Mouse (Mus musculus): ENCODE data around the gene Coq7. TPM values are rescaled to one million over a fixed set of nuclear protein-coding genes. Genes with fewer than 3 reads are reported as not detected.

Gene Coq7
- polyA plus RNA-seq, 1 experiment from 2014 or later = 105 TPM

GRCm38 (mm10) chr7:118491431-118492147 lies 41.6 kb downstream of the Coq7 start, which contains the start of gene Itpripl2:
Gene Itpripl2 (minus strand): TSS chr7:118491975.
- Histone ChIP-seq H3K4me1 (peaks cover 32% of the 10 kb centered on the region), H3K36me3 (peaks cover 11% of the 10 kb centered on the region; the same call in 1 of the 2 replicates), H3K27me3 (replicated peaks) (peaks cover 12% of the 10 kb centered on the region), H3K9me3 (no peaks in the 10 kb centered on the region), H3K27ac (peak within 1 kb of the TSS; percentile 92), H3K4me3 (replicated peaks) (peak within 1 kb of the TSS; percentile 75), H3K9ac (peak within 1 kb of the TSS; percentile 85), H3K4me2 (peak within 1 kb of the TSS; percentile 85)
- ATAC-seq (ENCODE audit: insufficient read depth, low FRiP score, low read depth) = peak; percentile 78
- under 1% methylated on average over 51 of the region's 55 CpGs for WGBS

DNA sequence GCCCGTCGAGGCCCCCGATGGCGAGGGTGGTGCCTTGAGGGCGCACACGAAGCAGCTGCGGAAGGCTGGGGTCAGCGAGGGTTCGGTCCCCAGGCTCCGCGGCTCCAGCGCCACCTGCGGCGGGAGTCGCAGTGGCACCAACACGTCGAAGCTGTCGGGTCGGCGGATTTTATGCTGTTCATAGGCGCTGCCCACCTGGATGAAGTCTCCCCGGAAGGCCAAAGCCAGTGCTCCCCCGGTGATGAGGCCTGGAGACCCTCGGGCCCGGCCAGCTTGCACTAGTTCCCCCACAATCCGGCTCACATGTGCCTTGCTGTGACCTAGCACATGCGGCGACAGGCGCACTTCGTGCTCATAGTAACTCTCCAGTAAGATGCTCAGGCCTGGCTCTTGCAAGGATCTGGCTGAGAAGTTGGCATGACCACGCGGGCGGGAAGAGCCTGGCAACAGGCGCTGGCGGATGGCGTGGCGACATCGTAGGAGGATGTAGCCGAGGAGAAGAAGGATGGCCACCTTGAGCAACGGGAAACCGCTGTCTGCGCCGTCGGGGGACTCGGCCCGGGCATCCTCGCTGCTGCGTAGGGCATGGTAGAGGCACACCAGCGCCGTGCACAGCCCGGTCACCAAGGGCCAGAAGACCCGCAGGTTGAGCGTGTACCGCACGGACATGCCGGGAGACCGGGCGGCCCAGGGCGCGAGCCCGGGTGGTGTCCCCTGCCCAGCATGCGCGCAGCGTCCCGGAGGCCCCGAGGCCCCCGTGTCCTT lies 42.3 kb downstream of the Coq7 start:
- Histone ChIP-seq H3K9me3 (no peaks in the 10 kb centered on the region), H3K9ac (peak overlapping the region; percentile 85), H3K4me1 (peaks cover 32% of the 10 kb centered on the region), H3K4me3 (replicated peaks) (peak overlapping the region; percentile 75), H3K36me3 (peaks cover 11% of the 10 kb centered on the region; the same call in 1 of the 2 replicates), H3K27ac (peak overlapping the region; percentile 92), H3K4me2 (peak overlapping the region; percentile 85), H3K27me3 (replicated peaks) (peaks cover 12% of the 10 kb centered on the region)
- 8% methylated on average over 67 of the region's 67 CpGs for WGBS
- peak; percentile 30; the same call in 1 of the 2 replicates for ATAC-seq (ENCODE audit: insufficient read depth, low FRiP score, low read depth)

GRCm38 (mm10) chr7:118489706-118490665 lies 43.2 kb downstream of the Coq7 start:
- 46% methylated on average over 57 of the region's 57 CpGs for WGBS
- Histone ChIP-seq H3K4me1 (peaks cover 35% of the 10 kb centered on the region), H3K27ac (no peak overlapping the region), H3K4me2 (peak overlapping the region; percentile 85), H3K9me3 (no peaks in the 10 kb centered on the region), H3K4me3 (replicated peaks) (peak overlapping the region; percentile 75), H3K36me3 (peaks cover 11% of the 10 kb centered on the region; the same call in 1 of the 2 replicates), H3K27me3 (replicated peaks) (peaks cover 12% of the 10 kb centered on the region), H3K9ac (0 out of 2 replicates have a peak overlapping the region, but pooled peaks have one; percentile 85)
- no peak for ATAC-seq (ENCODE audit: insufficient read depth, low FRiP score, low read depth)

- no peak overlapping the region for H3K27ac ChIP-seq
- no peak overlapping the region for H3K9ac ChIP-seq
- H3K36me3 ChIP-seq = peaks cover 11% of the 10 kb centered on the region; the same call in 1 of the 2 replicates
- ATAC-seq (ENCODE audit: insufficient read depth, low FRiP score, low read depth) = no peak
- H3K27me3 ChIP-seq (replicated peaks) = peaks cover 12% of the 10 kb centered on the region
- H3K9me3 ChIP-seq = no peaks in the 10 kb centered on the region
- peak overlapping the region; percentile 85 for H3K4me2 ChIP-seq
- H3K4me1 ChIP-seq = peaks cover 35% of the 10 kb centered on the region
- H3K4me3 ChIP-seq (replicated peaks) = no peak overlapping the region
- 39% methylated on average over 8 of the region's 8 CpGs for WGBS
These were observed 45.0 kb downstream of the Coq7 start for GRCm38 (mm10) chr7:118488060-118488664.

DNA sequence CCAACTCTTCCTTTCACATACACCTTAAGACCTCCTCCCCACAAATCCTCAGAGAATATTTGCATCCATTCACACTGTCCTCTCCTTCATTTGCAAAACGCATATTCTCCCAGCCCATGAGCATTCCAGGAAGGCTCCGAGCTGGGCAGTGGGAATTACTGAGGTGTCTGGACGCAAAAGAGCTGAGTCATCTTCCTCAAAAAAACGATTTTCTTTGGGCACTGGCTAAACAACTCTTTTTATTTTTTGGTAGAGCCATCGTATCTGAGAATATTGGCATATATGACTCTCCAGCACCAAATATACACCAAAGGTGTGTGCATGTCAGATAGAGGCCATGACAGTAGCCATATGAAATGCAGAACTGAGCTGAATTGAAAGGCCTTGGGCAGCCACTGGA lies 46.2 kb downstream of the Coq7 start:
- H3K4me2 ChIP-seq = no peak overlapping the region
- no peak for ATAC-seq (ENCODE audit: insufficient read depth, low FRiP score, low read depth)
- 63% methylated on average over 5 of the region's 5 CpGs for WGBS
- peaks cover 11% of the 10 kb centered on the region; the same call in 1 of the 2 replicates for H3K36me3 ChIP-seq
- H3K27me3 ChIP-seq (replicated peaks) = peaks cover 12% of the 10 kb centered on the region
- H3K9me3 ChIP-seq = no peaks in the 10 kb centered on the region
- H3K9ac ChIP-seq = no peak overlapping the region
- no peak overlapping the region for H3K27ac ChIP-seq
- no peak overlapping the region for H3K4me3 ChIP-seq (replicated peaks)
- H3K4me1 ChIP-seq = peaks cover 31% of the 10 kb centered on the region

DNA sequence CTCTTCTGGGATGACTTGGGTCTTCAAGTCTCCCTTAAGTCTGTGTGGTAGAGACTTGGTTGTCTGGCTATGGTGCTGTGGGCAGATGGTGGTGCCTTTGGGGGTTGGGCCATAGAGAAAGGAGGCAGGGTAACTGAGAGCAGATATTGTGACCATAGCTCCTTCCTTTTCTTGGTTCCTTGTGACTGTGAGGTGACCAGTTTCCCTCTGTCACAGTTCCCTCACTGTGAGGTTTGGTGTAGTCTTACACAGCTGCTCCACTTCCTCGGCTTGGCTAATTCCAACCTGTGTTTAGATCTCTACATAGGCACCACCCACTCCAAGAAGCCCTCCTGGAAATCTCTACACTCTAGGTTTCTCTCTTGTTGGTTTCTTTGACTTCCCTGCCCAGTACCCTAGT lies 49.2 kb downstream of the Coq7 start:
- 76% methylated on average over 1 of the region's 1 CpGs for WGBS
- no peak for ATAC-seq (ENCODE audit: insufficient read depth, low FRiP score, low read depth)
- Histone ChIP-seq H3K36me3 (no peaks in the 10 kb centered on the region), H3K9ac (no peak overlapping the region), H3K4me1 (peaks cover 12% of the 10 kb centered on the region), H3K9me3 (no peaks in the 10 kb centered on the region), H3K4me3 (replicated peaks) (no peak overlapping the region), H3K27ac (no peak overlapping the region), H3K4me2 (no peak overlapping the region), H3K27me3 (replicated peaks) (no peaks in the 10 kb centered on the region)

DNA sequence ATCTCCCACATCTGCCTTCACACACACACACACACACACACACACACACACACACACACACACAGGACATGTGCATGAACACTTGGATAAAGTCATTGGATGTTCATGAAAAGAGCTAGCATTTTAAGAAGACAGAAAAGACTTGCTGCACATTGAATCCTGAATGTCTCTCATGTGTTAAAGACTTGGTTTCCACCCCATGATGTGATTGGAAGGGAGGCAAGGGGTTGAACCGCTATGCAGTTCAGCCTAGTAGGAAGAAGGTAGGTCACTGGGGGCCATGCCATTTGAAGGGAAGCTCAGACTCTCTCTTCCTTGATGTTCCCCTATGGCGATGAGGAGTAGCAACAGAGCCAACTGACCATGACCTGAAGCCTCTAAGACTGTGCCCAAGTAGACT lies 51.2 kb downstream of the Coq7 start:
- ATAC-seq (ENCODE audit: insufficient read depth, low FRiP score, low read depth) = no peak

DNA sequence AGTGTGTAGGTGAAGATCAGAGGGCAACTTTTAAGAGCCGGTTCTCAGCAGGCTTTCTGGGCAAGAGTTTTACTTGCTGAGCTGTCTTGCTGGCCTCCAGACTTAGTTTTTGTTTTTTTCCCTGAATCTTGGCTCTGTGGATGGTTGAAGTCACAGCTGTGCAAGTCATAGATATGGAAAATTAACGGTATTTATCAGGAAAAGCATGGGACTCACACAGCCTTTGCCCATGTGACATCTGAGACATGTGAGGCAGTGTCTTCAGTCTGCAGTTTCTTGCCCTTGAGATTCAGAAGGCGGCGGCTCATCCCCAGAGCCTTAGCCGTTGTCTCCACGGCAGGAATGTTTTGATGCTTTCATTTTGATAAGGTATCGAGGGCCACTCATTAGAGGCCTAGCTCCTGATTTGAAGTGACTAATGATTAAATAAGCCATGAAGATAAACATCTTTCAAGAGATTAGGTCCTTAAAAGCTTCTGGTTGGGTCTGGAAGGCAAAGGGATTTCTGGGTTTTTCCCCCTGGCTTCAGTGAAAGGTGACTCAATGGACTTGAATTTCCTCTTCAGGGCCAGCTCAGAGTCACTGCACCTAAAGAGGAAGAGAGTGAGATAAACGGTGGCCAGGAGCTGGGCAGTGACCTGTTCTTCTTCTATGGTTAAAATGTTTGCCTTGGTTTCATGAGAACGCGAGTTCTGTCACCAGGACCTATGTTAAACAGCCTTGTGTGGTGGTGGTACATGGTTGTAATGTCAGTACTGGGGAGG lies 51.9 kb downstream of the Coq7 start:
- 55% methylated on average over 10 of the region's 10 CpGs for WGBS
- H3K27ac ChIP-seq = no peak overlapping the region

More for the DNA sequence above, 51.2 kb downstream of the Coq7 start:
- Histone ChIP-seq H3K27me3 (replicated peaks) (no peaks in the 10 kb centered on the region), H3K4me3 (replicated peaks) (no peak overlapping the region), H3K36me3 (no peaks in the 10 kb centered on the region), H3K27ac (no peak overlapping the region), H3K9me3 (no peaks in the 10 kb centered on the region), H3K4me2 (no peak overlapping the region), H3K4me1 (peaks cover 8% of the 10 kb centered on the region; the same call in 1 of the 2 replicates), H3K9ac (no peak overlapping the region)
- 81% methylated on average over 2 of the region's 2 CpGs for WGBS

DNA sequence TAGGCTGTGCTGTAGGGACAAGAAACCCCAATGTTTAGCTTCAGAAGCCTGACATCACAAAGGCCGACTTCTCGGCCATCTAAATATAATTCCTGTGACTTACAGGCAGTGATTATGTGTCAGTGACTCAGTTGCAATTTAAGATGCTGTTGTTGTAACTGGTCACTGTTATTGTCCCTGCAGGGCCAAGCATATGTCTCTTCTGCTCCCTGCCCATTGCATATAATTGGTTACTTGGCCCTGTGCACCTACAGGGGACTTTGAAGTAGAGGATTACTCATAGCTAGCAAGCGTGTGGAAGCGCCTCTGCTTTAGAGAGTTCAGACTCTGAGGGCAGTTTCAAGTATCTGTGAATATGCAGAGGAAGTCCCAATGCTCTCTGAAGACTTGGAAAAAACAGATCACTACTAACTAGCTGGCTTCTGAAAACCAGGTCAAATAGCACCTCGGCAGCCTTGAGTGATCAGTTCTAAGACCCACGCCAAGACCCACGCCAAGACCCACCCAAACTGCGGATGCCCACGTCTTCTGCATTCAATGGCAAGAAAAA lies 52.9 kb downstream of the Coq7 start:
- peaks cover 6% of the 10 kb centered on the region; the same call in 1 of the 2 replicates for H3K4me1 ChIP-seq
- no peaks in the 10 kb centered on the region for H3K9me3 ChIP-seq
- no peaks in the 10 kb centered on the region for H3K27me3 ChIP-seq (replicated peaks)
- no peak overlapping the region for H3K4me3 ChIP-seq (replicated peaks)
- no peak overlapping the region for H3K27ac ChIP-seq
- H3K9ac ChIP-seq = no peak overlapping the region
- WGBS = 81% methylated on average over 9 of the region's 9 CpGs
- ATAC-seq (ENCODE audit: insufficient read depth, low FRiP score, low read depth) = no peak
- no peaks in the 10 kb centered on the region for H3K36me3 ChIP-seq
- no peak overlapping the region for H3K4me2 ChIP-seq

More for the DNA sequence above, 51.9 kb downstream of the Coq7 start:
- Histone ChIP-seq H3K4me1 (peaks cover 8% of the 10 kb centered on the region; the same call in 1 of the 2 replicates), H3K27me3 (replicated peaks) (no peaks in the 10 kb centered on the region), H3K4me2 (no peak overlapping the region), H3K36me3 (no peaks in the 10 kb centered on the region), H3K9ac (no peak overlapping the region), H3K4me3 (replicated peaks) (no peak overlapping the region), H3K9me3 (no peaks in the 10 kb centered on the region)
- no peak for ATAC-seq (ENCODE audit: insufficient read depth, low FRiP score, low read depth)

- Histone ChIP-seq H3K4me2 (0 out of 2 replicates have a peak overlapping the region, but pooled peaks have one; percentile 8), H3K27me3 (replicated peaks) (no peaks in the 10 kb centered on the region), H3K4me3 (replicated peaks) (no peak overlapping the region), H3K9ac (no peak overlapping the region), H3K36me3 (no peaks in the 10 kb centered on the region), H3K9me3 (no peaks in the 10 kb centered on the region), H3K27ac (peak overlapping the region; percentile 81), H3K4me1 (peaks cover 6% of the 10 kb centered on the region; the same call in 1 of the 2 replicates)
- peak; percentile 16; the same call in 1 of the 2 replicates for ATAC-seq (ENCODE audit: insufficient read depth, low FRiP score, low read depth)
- 44% methylated on average over 3 of the region's 3 CpGs for WGBS
These were observed 54.3 kb downstream of the Coq7 start for GRCm38 (mm10) chr7:118478835-118479312.
